Mouse (Mus musculus) gastrocnemius, postnatal 14 days (tissue): Measurements from ENCODE around the gene Hid1. TPM values are rescaled to one million over a fixed set of nuclear protein-coding genes. Genes with fewer than 3 reads are reported as not detected.

ENCODE experiments used
- DNase-seq: peaks from one replicate; pipeline ENCODE4 v3.0.0; 2021; ENCODE audit warnings: mixed read lengths
- intact Hi-C: fragments of 180-260 bp; cut with DNase I; formaldehyde crosslinking; loops from one replicate; pipeline ENCODE4 v1.15.1; 2025; ENCODE audit warnings: low total_unique reads
- total RNA-seq, 2 experiments: library from RNA; stranded (reverse); gene quantifications; 2 replicates each; pipeline ENCODE4 v1.2.3; 2021

Hid1 gene
- total RNA-seq, 2 experiments from 2014 or later: 2.9 to 4.3 TPM

DNA sequence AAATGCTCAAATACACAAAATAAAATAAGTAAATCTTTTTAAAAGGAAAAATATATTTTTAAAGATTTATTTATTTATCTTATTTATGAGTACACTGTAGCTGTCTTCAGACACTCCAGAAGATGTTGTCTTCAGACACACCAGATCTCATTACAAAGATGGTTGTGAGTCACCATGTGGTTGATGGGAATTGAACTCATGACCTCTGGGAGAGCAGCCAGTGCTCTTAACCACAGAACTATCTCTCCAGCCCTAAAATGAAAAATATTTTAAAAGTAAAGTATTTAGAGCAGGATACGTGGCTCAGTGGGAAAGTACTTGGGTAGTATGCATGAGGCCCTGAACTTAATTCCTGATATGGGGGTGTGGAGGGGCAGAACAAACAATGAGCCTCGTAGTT is 66.2 kb downstream of the Hid1 start:
- intact Hi-C loops: no loop called here

DNA sequence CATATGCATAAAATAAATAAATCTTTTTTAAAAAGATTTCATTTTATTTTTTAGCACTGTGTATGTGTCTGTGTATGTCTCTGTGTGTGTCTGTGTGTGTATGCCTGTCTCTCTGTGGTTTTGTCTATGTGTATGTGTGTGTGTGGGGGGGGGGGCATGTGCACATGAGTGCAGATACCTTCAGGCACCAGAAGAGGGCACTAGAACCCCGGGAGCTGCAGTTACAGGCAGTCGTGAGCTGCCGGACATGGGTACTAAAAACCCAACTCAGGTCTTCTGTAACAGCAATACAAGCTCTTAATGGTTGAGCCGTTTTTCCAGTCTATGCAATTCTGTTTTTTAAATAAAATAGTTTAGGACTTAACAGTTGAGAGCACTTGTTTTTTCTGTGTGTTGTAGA is 66.8 kb downstream of the Hid1 start:
- intact Hi-C loops: no loop called here
- DNase-seq: no peak

More for the DNA sequence above, 66.2 kb downstream of the Hid1 start:
- no peak for DNase-seq

GRCm38 (mm10) chr11:115298160-115298559 is 69.4 kb downstream of the Hid1 start:
- intact Hi-C loops: no loop called here
- DNase-seq: no peak

Other genes starting within 250 kb of the Hid1 start
- not detected for gene Cd300lf, start 233.8 kb downstream of the Hid1 start, total RNA-seq
- gene Slc9a3r1, start 204.4 kb downstream of the Hid1 start, total RNA-seq: 1 to 10 TPM; 4.9 to 5.9 TPM
- 1 to 10 TPM; 4.5 to 4.9 TPM for gene Tmem104, start 180.3 kb downstream of the Hid1 start, total RNA-seq
- gene Nat9, start 179.9 kb downstream of the Hid1 start, total RNA-seq: 10 to 100 TPM; 13.1 to 14.0 TPM
- not detected for gene Grin2c, start 100.5 kb downstream of the Hid1 start, total RNA-seq
- 1 to 10 TPM; 5.4 to 6.0 TPM for gene Fdxr, start 90.7 kb downstream of the Hid1 start, total RNA-seq
- 1 to 10 TPM; 1.6 to 1.7 TPM for gene Fads6, start 70.1 kb downstream of the Hid1 start, total RNA-seq
- gene Otop2, start 60.6 kb downstream of the Hid1 start, total RNA-seq: not detected
- under 1 TPM; 0.25 to 0.73 TPM for gene Ush1g, start 45.7 kb downstream of the Hid1 start, total RNA-seq
- not detected for gene Otop3, start 33.0 kb downstream of the Hid1 start, total RNA-seq
- gene Cdr2l, start 14.2 kb upstream of the Hid1 start, total RNA-seq: 1 to 10 TPM; 4.8 to 8.3 TPM
- gene Mrpl58, start 36.0 kb upstream of the Hid1 start, total RNA-seq: 100 to 1,000 TPM; 103 to 107 TPM
- gene Atp5h, start 52.2 kb upstream of the Hid1 start, total RNA-seq: 1,000 to 10,000 TPM; 1,042 to 1,140 TPM
- 10 to 100 TPM; 12.8 to 15.5 TPM for gene Kctd2, start 52.4 kb upstream of the Hid1 start, total RNA-seq
- not detected for gene Trim80, start 72.8 kb upstream of the Hid1 start, total RNA-seq
- gene Slc16a5, start 94.7 kb upstream of the Hid1 start, total RNA-seq: not detected
- gene Armc7, start 107.9 kb upstream of the Hid1 start, total RNA-seq: 1 to 10 TPM; 1.4 TPM
- gene Nt5c, start 124.1 kb upstream of the Hid1 start, total RNA-seq: 10 to 100 TPM; 11.9 to 15.1 TPM
- gene Jpt1, start 146.6 kb upstream of the Hid1 start, total RNA-seq: 10 to 100 TPM; 84.9 to 97.5 TPM
- 100 to 1,000 TPM; 121 to 143 TPM for gene Sumo2, start 168.5 kb upstream of the Hid1 start, total RNA-seq
- 10 to 100 TPM; 14.7 to 18.9 TPM for gene Nup85, start 196.7 kb upstream of the Hid1 start, total RNA-seq
- 10 to 100 TPM; 63.6 to 65.4 TPM for gene Mrps7, start 236.2 kb upstream of the Hid1 start, total RNA-seq
- gene Gga3, start 236.3 kb upstream of the Hid1 start, total RNA-seq: 10 to 100 TPM; 10.9 to 13.2 TPM
- 10 to 100 TPM; 35.7 to 42.9 TPM for gene Mif4gd, start 245.2 kb upstream of the Hid1 start, total RNA-seq